Mouse (Mus musculus): ENCODE measurements around the gene Cav3. TPM values are rescaled to one million over a fixed set of nuclear protein-coding genes. Genes with fewer than 3 reads are reported as not detected.

Gene Cav3
- polyA plus RNA-seq, 1 experiment: not detected

- TF ChIP-seq POLR2A (IDR thresholded peaks at IDR 0.05; ENCODE audit: insufficient read depth, low read length): no peak
- no peak for TF ChIP-seq CTCF (IDR thresholded peaks at IDR 0.05; ENCODE audit: low read depth, low read length)
- no peak for TF ChIP-seq EP300 (IDR thresholded peaks at IDR 0.05; ENCODE audit: insufficient read depth, low read depth, low read length)
- peaks cover 2% of the 10 kb centered on the region for H3K4me1 ChIP-seq (ENCODE audit: control insufficient read depth, insufficient read depth, low read length)
- H3K27ac ChIP-seq (ENCODE audit: insufficient read depth, low read length): no peak overlapping the region
- H3K27me3 ChIP-seq (ENCODE audit: control insufficient read depth, insufficient read depth, low read length, poor library complexity, severe bottlenecking): no peaks in the 10 kb centered on the region
- no peak overlapping the region for H3K9ac ChIP-seq (ENCODE audit: low read depth, poor library complexity, severe bottlenecking)
- no peak overlapping the region for H3K4me3 ChIP-seq (ENCODE audit: low read depth, low read length)
- no peaks in the 10 kb centered on the region for H3K36me3 ChIP-seq (ENCODE audit: control insufficient read depth, insufficient read depth, low read length, poor library complexity, severe bottlenecking)
- no peaks in the 10 kb centered on the region for H3K9me3 ChIP-seq (replicated peaks; ENCODE audit: control insufficient read depth, insufficient read depth, low read length, poor library complexity, severe bottlenecking)
These were observed 37.2 kb downstream of the Cav3 start for GRCm38 (mm10) chr6:112496291-112497060.

GRCm38 (mm10) chr6:112497456-112497855, 38.2 kb downstream of the Cav3 start:
- Histone ChIP-seq H3K36me3 (ENCODE audit: control insufficient read depth, insufficient read depth, low read length, poor library complexity, severe bottlenecking) (no peaks in the 10 kb centered on the region), H3K4me1 (ENCODE audit: control insufficient read depth, insufficient read depth, low read length) (peaks cover 2% of the 10 kb centered on the region), H3K27ac (ENCODE audit: insufficient read depth, low read length) (no peak overlapping the region), H3K9me3 (replicated peaks; ENCODE audit: control insufficient read depth, insufficient read depth, low read length, poor library complexity, severe bottlenecking) (no peaks in the 10 kb centered on the region), H3K27me3 (ENCODE audit: control insufficient read depth, insufficient read depth, low read length, poor library complexity, severe bottlenecking) (no peaks in the 10 kb centered on the region), H3K9ac (ENCODE audit: low read depth, poor library complexity, severe bottlenecking) (no peak overlapping the region), H3K4me3 (ENCODE audit: low read depth, low read length) (no peak overlapping the region)
- TF ChIP-seq POLR2A (IDR thresholded peaks at IDR 0.05; ENCODE audit: insufficient read depth, low read length) (no peak), EP300 (IDR thresholded peaks at IDR 0.05; ENCODE audit: insufficient read depth, low read depth, low read length) (no peak), CTCF (IDR thresholded peaks at IDR 0.05; ENCODE audit: low read depth, low read length) (no peak)

- Histone ChIP-seq H3K9me3 (replicated peaks; ENCODE audit: control insufficient read depth, insufficient read depth, low read length, poor library complexity, severe bottlenecking) (no peaks in the 10 kb centered on the region), H3K4me3 (ENCODE audit: low read depth, low read length) (no peak overlapping the region), H3K27me3 (ENCODE audit: control insufficient read depth, insufficient read depth, low read length, poor library complexity, severe bottlenecking) (no peaks in the 10 kb centered on the region), H3K36me3 (ENCODE audit: control insufficient read depth, insufficient read depth, low read length, poor library complexity, severe bottlenecking) (no peaks in the 10 kb centered on the region), H3K9ac (ENCODE audit: low read depth, poor library complexity, severe bottlenecking) (no peak overlapping the region), H3K4me1 (ENCODE audit: control insufficient read depth, insufficient read depth, low read length) (peaks cover 2% of the 10 kb centered on the region), H3K27ac (ENCODE audit: insufficient read depth, low read length) (no peak overlapping the region)
- TF ChIP-seq CTCF (IDR thresholded peaks at IDR 0.05; ENCODE audit: low read depth, low read length) (no peak), EP300 (IDR thresholded peaks at IDR 0.05; ENCODE audit: insufficient read depth, low read depth, low read length) (no peak), POLR2A (IDR thresholded peaks at IDR 0.05; ENCODE audit: insufficient read depth, low read length) (no peak)
These were observed 39.4 kb downstream of the Cav3 start for GRCm38 (mm10) chr6:112498716-112499115.

- peaks cover 2% of the 10 kb centered on the region for H3K4me1 ChIP-seq (ENCODE audit: control insufficient read depth, insufficient read depth, low read length)
- no peak overlapping the region for H3K9ac ChIP-seq (ENCODE audit: low read depth, poor library complexity, severe bottlenecking)
- no peaks in the 10 kb centered on the region for H3K27me3 ChIP-seq (ENCODE audit: control insufficient read depth, insufficient read depth, low read length, poor library complexity, severe bottlenecking)
- no peaks in the 10 kb centered on the region for H3K9me3 ChIP-seq (replicated peaks; ENCODE audit: control insufficient read depth, insufficient read depth, low read length, poor library complexity, severe bottlenecking)
- no peak overlapping the region for H3K27ac ChIP-seq (ENCODE audit: insufficient read depth, low read length)
- no peaks in the 10 kb centered on the region for H3K36me3 ChIP-seq (ENCODE audit: control insufficient read depth, insufficient read depth, low read length, poor library complexity, severe bottlenecking)
- no peak for TF ChIP-seq EP300 (IDR thresholded peaks at IDR 0.05; ENCODE audit: insufficient read depth, low read depth, low read length)
- no peak for TF ChIP-seq POLR2A (IDR thresholded peaks at IDR 0.05; ENCODE audit: insufficient read depth, low read length)
- TF ChIP-seq CTCF (IDR thresholded peaks at IDR 0.05; ENCODE audit: low read depth, low read length): no peak
- no peak overlapping the region for H3K4me3 ChIP-seq (ENCODE audit: low read depth, low read length)
These were observed 40.2 kb downstream of the Cav3 start for GRCm38 (mm10) chr6:112499456-112499855.

DNA sequence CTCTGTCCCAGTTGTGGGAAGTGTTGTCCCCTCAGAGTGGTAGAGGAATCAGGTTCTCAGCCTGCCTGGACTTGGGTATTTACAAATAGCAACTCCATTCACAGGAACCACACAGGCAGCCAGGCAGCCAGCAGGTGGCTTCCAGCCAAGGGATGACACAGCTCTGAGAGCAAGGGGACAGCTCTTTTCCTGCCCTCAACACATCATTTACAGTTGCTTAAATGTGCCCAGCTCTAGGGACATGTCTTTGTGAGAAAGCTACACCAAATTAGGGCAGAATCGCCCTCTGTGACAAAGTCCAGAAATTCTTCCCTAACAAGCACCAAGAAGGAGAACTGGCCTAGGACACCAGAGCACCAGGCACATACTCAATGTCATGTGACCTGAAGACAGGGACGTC, 41.9 kb downstream of the Cav3 start:
- Histone ChIP-seq H3K9ac (ENCODE audit: low read depth, poor library complexity, severe bottlenecking) (no peak overlapping the region), H3K27me3 (ENCODE audit: control insufficient read depth, insufficient read depth, low read length, poor library complexity, severe bottlenecking) (no peaks in the 10 kb centered on the region), H3K9me3 (replicated peaks; ENCODE audit: control insufficient read depth, insufficient read depth, low read length, poor library complexity, severe bottlenecking) (no peaks in the 10 kb centered on the region), H3K4me3 (ENCODE audit: low read depth, low read length) (no peak overlapping the region), H3K36me3 (ENCODE audit: control insufficient read depth, insufficient read depth, low read length, poor library complexity, severe bottlenecking) (no peaks in the 10 kb centered on the region), H3K4me1 (ENCODE audit: control insufficient read depth, insufficient read depth, low read length) (peaks cover 2% of the 10 kb centered on the region), H3K27ac (ENCODE audit: insufficient read depth, low read length) (no peak overlapping the region)
- TF ChIP-seq EP300 (IDR thresholded peaks at IDR 0.05; ENCODE audit: insufficient read depth, low read depth, low read length): no peak
- TF ChIP-seq CTCF (IDR thresholded peaks at IDR 0.05; ENCODE audit: low read depth, low read length): no peak
- no peak for TF ChIP-seq POLR2A (IDR thresholded peaks at IDR 0.05; ENCODE audit: insufficient read depth, low read length)

- Histone ChIP-seq H3K9me3 (replicated peaks; ENCODE audit: control insufficient read depth, insufficient read depth, low read length, poor library complexity, severe bottlenecking) (no peaks in the 10 kb centered on the region), H3K27ac (ENCODE audit: insufficient read depth, low read length) (no peak overlapping the region), H3K4me3 (ENCODE audit: low read depth, low read length) (no peak overlapping the region), H3K4me1 (ENCODE audit: control insufficient read depth, insufficient read depth, low read length) (no peaks in the 10 kb centered on the region), H3K9ac (ENCODE audit: low read depth, poor library complexity, severe bottlenecking) (no peak overlapping the region), H3K36me3 (ENCODE audit: control insufficient read depth, insufficient read depth, low read length, poor library complexity, severe bottlenecking) (no peaks in the 10 kb centered on the region), H3K27me3 (ENCODE audit: control insufficient read depth, insufficient read depth, low read length, poor library complexity, severe bottlenecking) (no peaks in the 10 kb centered on the region)
- no peak for TF ChIP-seq POLR2A (IDR thresholded peaks at IDR 0.05; ENCODE audit: insufficient read depth, low read length)
These were observed 48.3 kb downstream of the Cav3 start for GRCm38 (mm10) chr6:112507617-112508016.
